Mouse (Mus musculus) midbrain, embryonic 11.5 days (tissue): ENCODE measurements at regions not wholly inside any gene's neighbourhood (a gene's known extent, or its start where the extent isn't known, plus 50 kb on each side); places are given as distances from the start of the nearest gene placed in this dataset.

Source experiments
- ATAC-seq: fragments of 200-750 bp; cut with Nextera tagmentation; 2 replicates; pipeline ENCODE4 v1.8.0; 2017; ENCODE audit warnings: moderate TSS enrichment, moderate library complexity; ENCODE audit not compliant: low FRiP score
- DNase-seq: peaks from one replicate; pipeline ENCODE4 v3.0.0; 2015; ENCODE audit warnings: low spot score; ENCODE audit errors: missing footprints
- H3K27ac ChIP-seq: fragments of 300-500 bp; sonication (generic); 2 replicates; pipeline ENCODE4 v1.5.1; 2014; ENCODE audit warnings: low read depth, low read length
- H3K27me3 ChIP-seq: fragments of 300-500 bp; sonication (generic); 2 replicates; pipeline ENCODE4 v1.6.1; 2014; ENCODE audit warnings: mild to moderate bottlenecking, low read length, moderate library complexity, mixed read lengths; ENCODE audit not compliant: control insufficient read depth, insufficient read depth
- H3K36me3 ChIP-seq: fragments of 300-500 bp; sonication (generic); 2 replicates; pipeline ENCODE4 v1.6.1; 2014; ENCODE audit warnings: mild to moderate bottlenecking, low read length, moderate library complexity, mixed read lengths; ENCODE audit not compliant: control insufficient read depth, insufficient read depth
- H3K4me1 ChIP-seq: fragments of 300-500 bp; sonication (generic); 2 replicates; pipeline ENCODE4 v1.6.1; 2014; ENCODE audit warnings: low read length; ENCODE audit not compliant: control insufficient read depth, insufficient read depth
- H3K4me2 ChIP-seq: fragments of 300-500 bp; sonication (generic); 2 replicates; pipeline ENCODE4 v1.6.1; 2014; ENCODE audit warnings: mild to moderate bottlenecking, moderate library complexity
- H3K4me3 ChIP-seq: fragments of 300-500 bp; sonication (generic); 2 replicates; pipeline ENCODE4 v1.5.1; 2014; ENCODE audit warnings: low read depth, low read length
- H3K9ac ChIP-seq: fragments of 300-500 bp; sonication (generic); 2 replicates; pipeline ENCODE4 v1.6.1; 2014; ENCODE audit warnings: low read length
- H3K9me3 ChIP-seq: fragments of 300-500 bp; sonication (generic); 2 replicates; pipeline ENCODE4 v1.6.1; 2016; ENCODE audit warnings: low read length; ENCODE audit not compliant: control insufficient read depth
- WGBS: fragments of 180-500 bp; shearing (Covaris S2); extraction: QIAGEN DNeasy Blood & Tissue Kit; methylation state at CpG from one replicate; pipeline ENCODE4 v1.1.7; 2014; 5-methylcytosine and 5-hydroxymethylcytosine counted together

DNA sequence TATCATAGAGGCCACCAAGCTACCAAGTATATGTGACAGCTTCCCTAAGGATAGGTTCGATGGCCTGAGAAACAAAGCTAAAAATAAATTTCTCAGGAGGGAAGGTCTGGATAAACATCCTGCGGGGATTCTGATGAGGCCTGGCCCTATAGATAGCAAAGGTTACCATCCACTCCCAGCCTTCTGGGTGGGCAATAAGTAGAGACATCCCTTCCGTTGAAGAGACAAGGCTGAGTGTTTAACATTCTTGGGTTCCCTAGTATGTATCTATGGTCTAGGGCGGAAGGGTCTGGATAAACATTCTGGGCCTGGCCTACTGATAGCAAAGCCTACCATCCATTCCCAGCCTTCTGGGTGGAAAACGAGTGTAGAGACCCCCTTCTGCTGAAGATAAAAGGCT, 180.5 kb upstream of the Dlk1 start:
- Histone ChIP-seq H3K27me3 (no peaks in the 10 kb centered on the region), H3K4me3 (no peak overlapping the region), H3K9ac (no peak overlapping the region), H3K4me1 (no peaks in the 10 kb centered on the region), H3K36me3 (no peaks in the 10 kb centered on the region), H3K9me3 (no peaks in the 10 kb centered on the region), H3K4me2 (no peak overlapping the region), H3K27ac (no peak overlapping the region)
- no peak for ATAC-seq
- WGBS: 81% methylated on average over 5 of the region's 5 CpGs
- DNase-seq: no peak

DNA sequence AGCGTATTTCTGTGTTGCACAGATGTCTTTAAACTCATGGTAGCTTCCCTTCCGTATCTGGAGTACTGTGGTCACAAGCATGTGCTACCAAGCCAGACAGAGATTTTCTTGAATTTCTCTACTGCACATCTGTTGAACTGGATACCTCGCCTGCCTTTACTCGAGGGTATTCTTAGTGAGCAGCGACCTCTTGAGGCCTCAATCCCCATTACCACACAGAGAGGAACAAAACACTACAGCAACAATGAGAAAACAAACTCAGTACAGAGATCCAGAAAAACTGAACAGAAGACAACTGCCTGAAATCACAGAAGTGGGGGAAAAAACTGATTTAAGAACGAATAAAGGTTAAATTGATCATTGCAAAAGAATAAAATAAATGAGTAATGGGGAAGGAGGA, 137.8 kb upstream of the Dlk1 start:
- ATAC-seq: no peak

DNA sequence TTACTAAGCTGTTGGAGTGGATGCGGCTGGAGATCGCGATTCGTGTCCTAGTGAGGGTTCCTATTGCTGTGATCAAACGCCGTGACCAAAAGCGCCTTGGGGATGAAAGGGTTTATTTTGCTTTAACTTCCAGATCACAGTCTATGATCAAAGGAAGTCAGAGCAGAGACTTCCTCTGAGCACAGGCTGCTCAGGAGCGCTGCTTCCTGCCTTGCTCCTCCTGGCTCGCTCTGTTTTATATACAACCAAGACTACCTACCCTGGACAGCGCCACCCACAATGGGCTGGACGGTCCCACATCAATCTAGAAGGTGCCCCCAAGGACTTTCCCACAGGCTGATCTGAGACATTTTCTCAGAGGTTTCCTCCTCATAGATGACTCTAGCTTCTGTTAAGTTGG, 126.6 kb upstream of the Dlk1 start:
- DNase-seq (no peak), ATAC-seq (no peak)
- WGBS: 60% methylated on average over 11 of the region's 11 CpGs
- H3K4me2 ChIP-seq: no peak overlapping the region
- no peak overlapping the region for H3K9ac ChIP-seq
- no peak overlapping the region for H3K27ac ChIP-seq
- H3K27me3 ChIP-seq: no peaks in the 10 kb centered on the region
- no peaks in the 10 kb centered on the region for H3K9me3 ChIP-seq
- H3K4me3 ChIP-seq: no peak overlapping the region
- H3K4me1 ChIP-seq: no peaks in the 10 kb centered on the region
- no peaks in the 10 kb centered on the region for H3K36me3 ChIP-seq

More for the DNA sequence above, 137.8 kb upstream of the Dlk1 start:
- Histone ChIP-seq H3K4me2 (no peak overlapping the region), H3K27ac (no peak overlapping the region), H3K36me3 (no peaks in the 10 kb centered on the region), H3K27me3 (no peaks in the 10 kb centered on the region), H3K4me1 (no peaks in the 10 kb centered on the region), H3K4me3 (no peak overlapping the region), H3K9me3 (no peaks in the 10 kb centered on the region), H3K9ac (no peak overlapping the region)
- WGBS: 23% methylated on average over 6 of the region's 6 CpGs
- DNase-seq: peak; percentile 91

DNA sequence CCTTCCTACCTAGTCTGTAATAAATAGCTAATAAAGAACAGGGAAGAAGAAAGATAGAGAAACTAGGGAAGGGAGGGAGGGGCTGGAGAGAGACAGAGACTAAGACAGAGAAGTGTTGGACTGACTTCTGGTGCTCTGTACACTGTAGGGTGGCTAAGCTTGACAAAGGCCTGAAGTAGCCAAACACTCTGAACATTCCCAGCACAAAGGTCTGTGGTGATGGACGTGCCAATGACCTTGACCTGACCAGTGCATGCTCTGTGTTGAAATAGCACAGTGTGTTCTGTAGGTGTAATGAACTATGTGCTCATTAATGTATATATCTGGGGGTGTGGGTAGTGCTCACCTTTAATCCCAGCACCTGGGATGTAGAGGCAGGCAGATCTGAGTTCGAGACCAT, 81.3 kb upstream of the Dlk1 start:
- Histone ChIP-seq H3K4me1 (no peaks in the 10 kb centered on the region), H3K9me3 (no peaks in the 10 kb centered on the region), H3K4me3 (no peak overlapping the region), H3K27me3 (no peaks in the 10 kb centered on the region), H3K27ac (no peak overlapping the region), H3K4me2 (no peak overlapping the region), H3K9ac (no peak overlapping the region), H3K36me3 (no peaks in the 10 kb centered on the region)
- no peak for ATAC-seq
- WGBS: 85% methylated on average over 2 of the region's 2 CpGs
- no peak for DNase-seq

DNA sequence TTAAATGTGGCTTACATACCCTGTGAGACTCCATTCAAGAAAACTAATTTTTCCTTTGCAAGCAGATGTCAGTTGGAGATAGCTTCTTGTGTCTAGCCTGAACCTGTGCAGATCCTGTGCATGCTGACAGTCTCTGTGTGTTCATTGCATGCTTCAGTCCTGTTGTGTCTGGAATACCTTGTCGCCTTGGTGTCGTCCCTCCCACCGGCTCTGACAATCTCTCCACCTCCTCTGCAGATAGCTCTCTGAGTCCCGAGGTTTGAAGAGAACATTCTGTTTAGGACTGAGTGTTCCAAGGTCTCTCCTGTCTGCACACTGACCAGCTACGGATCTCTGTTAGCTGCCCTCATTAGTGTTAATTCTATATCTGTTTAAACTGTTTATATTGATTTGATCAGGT, 66.8 kb upstream of the Dlk1 start:
- no peaks in the 10 kb centered on the region for H3K9me3 ChIP-seq
- ATAC-seq (no peak), DNase-seq (no peak)
- H3K27ac ChIP-seq: no peak overlapping the region
- no peak overlapping the region for H3K4me2 ChIP-seq
- 83% methylated on average over 5 of the region's 5 CpGs for WGBS
- H3K36me3 ChIP-seq: no peaks in the 10 kb centered on the region
- H3K4me3 ChIP-seq: no peak overlapping the region
- no peak overlapping the region for H3K9ac ChIP-seq
- H3K27me3 ChIP-seq: no peaks in the 10 kb centered on the region
- no peaks in the 10 kb centered on the region for H3K4me1 ChIP-seq

DNA sequence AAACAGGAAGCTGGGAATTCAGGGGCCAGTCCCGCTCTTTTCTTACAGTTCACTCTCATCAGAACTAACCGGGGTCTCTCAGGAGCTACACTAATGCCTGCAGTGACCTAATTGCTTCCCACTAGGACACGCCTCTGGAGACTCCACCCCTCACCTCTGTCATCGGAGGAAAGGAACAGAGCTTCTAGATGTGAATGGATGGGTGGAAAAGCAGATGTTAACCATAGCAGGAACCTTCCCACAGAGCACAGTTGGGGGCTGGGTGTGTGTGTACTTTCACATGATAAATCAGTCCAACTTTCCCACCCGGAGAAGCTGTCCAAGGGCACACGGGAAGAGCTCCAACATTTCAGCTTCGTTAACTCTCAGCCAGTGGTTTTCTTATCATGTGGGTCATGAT, 63.8 kb upstream of the Dlk1 start:
- Histone ChIP-seq H3K4me1 (no peaks in the 10 kb centered on the region), H3K36me3 (no peaks in the 10 kb centered on the region), H3K9ac (no peak overlapping the region), H3K4me3 (no peak overlapping the region), H3K27ac (no peak overlapping the region), H3K9me3 (no peaks in the 10 kb centered on the region), H3K4me2 (no peak overlapping the region), H3K27me3 (peaks cover 8% of the 10 kb centered on the region; the same call in 1 of the 2 replicates)
- ATAC-seq: no peak
- DNase-seq: no peak
- WGBS: 64% methylated on average over 7 of the region's 7 CpGs

DNA sequence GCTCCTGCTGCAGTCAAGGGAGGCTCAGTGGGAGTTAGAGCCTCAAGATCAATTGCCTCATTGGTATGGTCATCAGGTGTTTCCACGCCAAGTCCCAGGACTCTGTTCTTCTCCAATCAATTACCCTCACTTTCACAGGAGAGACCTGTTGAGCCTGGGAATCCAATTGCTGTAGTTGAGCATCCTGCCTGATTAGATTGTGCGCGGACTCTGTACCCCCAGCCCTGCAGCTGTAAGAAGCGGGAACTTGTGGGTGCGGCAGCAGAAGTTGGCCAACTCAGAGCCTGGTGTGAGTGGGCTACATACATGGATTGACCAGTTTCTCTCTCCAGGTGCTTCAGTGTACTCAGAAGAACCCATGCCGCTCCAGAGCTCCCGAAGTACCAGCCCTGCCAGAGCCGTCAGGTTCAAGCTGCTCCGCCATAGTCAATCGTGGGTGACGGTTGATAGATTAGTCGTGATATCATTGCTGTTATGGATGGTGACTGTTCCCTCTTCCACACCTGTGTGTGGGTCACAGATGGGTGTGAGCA, 62.2 kb upstream of the Dlk1 start:
- no peak overlapping the region for H3K9ac ChIP-seq
- WGBS: 93% methylated on average over 12 of the region's 12 CpGs

DNA sequence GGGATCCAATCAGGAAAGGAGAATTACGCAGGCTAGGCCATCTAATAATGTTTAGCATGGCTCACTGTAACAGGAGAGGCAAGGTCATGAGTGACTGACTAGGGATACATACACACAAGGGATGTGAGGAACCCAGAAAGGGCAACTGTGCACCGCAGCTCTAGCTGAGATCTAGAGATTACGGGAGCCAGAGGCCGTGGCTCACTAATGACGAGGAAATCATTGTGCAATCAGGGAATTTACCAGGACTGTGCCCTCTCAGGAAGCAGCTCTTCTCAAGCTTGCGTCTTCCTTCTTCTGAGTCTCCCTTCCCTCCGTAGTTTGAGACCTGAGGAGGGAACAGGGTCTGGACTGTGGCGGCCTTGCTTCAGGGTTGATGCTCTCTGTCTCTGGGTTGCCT, 61.6 kb upstream of the Dlk1 start:
- DNase-seq: no peak
- Histone ChIP-seq H3K9ac (no peak overlapping the region), H3K4me3 (no peak overlapping the region), H3K9me3 (no peaks in the 10 kb centered on the region), H3K4me2 (no peak overlapping the region), H3K36me3 (no peaks in the 10 kb centered on the region), H3K27ac (no peak overlapping the region), H3K4me1 (0 out of 2 replicates have a peak, but pooled peaks cover 3% of the 10 kb centered on the region), H3K27me3 (peaks cover 8% of the 10 kb centered on the region; the same call in 1 of the 2 replicates)
- ATAC-seq: no peak
- WGBS: 90% methylated on average over 8 of the region's 8 CpGs

More for the DNA sequence above, 62.2 kb upstream of the Dlk1 start:
- Histone ChIP-seq H3K4me3 (no peak overlapping the region), H3K36me3 (no peaks in the 10 kb centered on the region), H3K27me3 (peaks cover 8% of the 10 kb centered on the region; the same call in 1 of the 2 replicates), H3K27ac (no peak overlapping the region), H3K4me1 (0 out of 2 replicates have a peak, but pooled peaks cover 3% of the 10 kb centered on the region), H3K4me2 (no peak overlapping the region), H3K9me3 (no peaks in the 10 kb centered on the region)
- peak; percentile 51 for DNase-seq
- ATAC-seq: no peak

DNA sequence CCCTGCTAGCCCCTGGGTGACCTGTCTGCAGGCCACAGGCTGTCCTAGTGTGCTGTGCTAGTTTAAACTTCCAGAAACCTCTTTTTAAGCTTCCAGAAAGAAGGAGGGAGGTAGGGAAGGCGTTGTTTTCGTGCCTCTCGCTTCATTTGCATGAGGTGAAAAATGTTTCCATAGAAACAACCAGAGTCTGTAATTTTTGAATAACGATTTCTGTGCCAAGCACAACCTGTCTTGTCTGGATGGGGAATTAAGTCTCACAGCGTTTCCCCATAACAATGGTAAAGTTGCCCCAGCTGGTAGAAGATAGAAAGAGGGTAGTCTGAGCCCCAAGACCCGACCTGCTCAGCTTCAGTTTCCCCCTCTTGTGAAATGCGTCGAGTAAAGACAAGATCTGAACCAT, 59.3 kb upstream of the Dlk1 start:
- Histone ChIP-seq H3K4me1 (peaks cover 3% of the 10 kb centered on the region; the same call in 1 of the 2 replicates), H3K4me3 (no peak overlapping the region), H3K36me3 (no peaks in the 10 kb centered on the region), H3K9me3 (no peaks in the 10 kb centered on the region), H3K27me3 (peaks cover 8% of the 10 kb centered on the region; the same call in 1 of the 2 replicates), H3K27ac (no peak overlapping the region), H3K4me2 (peak overlapping the region; percentile 26; the same call in 1 of the 2 replicates), H3K9ac (no peak overlapping the region)
- no peak for DNase-seq
- ATAC-seq: no peak
- 47% methylated on average over 8 of the region's 8 CpGs for WGBS
